7 mouse cellular contexts compared by ENCODE assay signal in genomic region chr1:192191322-192191639, GRCm38 (mm10). TPM values are rescaled to one million over a fixed set of nuclear protein-coding genes. Genes with fewer than 3 reads are reported as not detected.
DNase-seq lines count a peak whose midpoint lies in the region; ATAC-seq lines count a peak whose summit lies in the region.

No protein-coding gene starts in this region.

- 5% methylated on average over 13 of the region's 13 CpGs for WGBS in forebrain, embryonic 14.5 days
- 5% methylated on average over 13 of the region's 13 CpGs for WGBS in limb, embryonic 15.5 days

- no peaks in the 10 kb centered on the region for H3K36me3 ChIP-seq in forebrain, embryonic 14.5 days (ENCODE audit: control insufficient read depth, insufficient read depth, low read length)
- H3K36me3 ChIP-seq in limb, embryonic 15.5 days, result no peaks in the 10 kb centered on the region

- no peaks in the 10 kb centered on the region for H3K9me3 ChIP-seq in forebrain, embryonic 14.5 days (replicated peaks; ENCODE audit: control insufficient read depth, low read length)
- H3K9me3 ChIP-seq in limb, embryonic 15.5 days, result no peaks in the 10 kb centered on the region

- no peaks in the 10 kb centered on the region for H3K4me1 ChIP-seq in forebrain, embryonic 14.5 days (ENCODE audit: control insufficient read depth, insufficient read depth, low read length)
- peaks cover 12% of the 10 kb centered on the region for H3K4me1 ChIP-seq in limb, embryonic 15.5 days

- H3K27me3 ChIP-seq in forebrain, embryonic 14.5 days (replicated peaks; ENCODE audit: control insufficient read depth, insufficient read depth, low read length), result peaks cover 13% of the 10 kb centered on the region
- H3K27me3 ChIP-seq in limb, embryonic 15.5 days, result peaks cover 47% of the 10 kb centered on the region

- no peak for ATAC-seq in forebrain, embryonic 14.5 days
- no peak for ATAC-seq in limb, embryonic 15.5 days (ENCODE audit: insufficient number of reproducible peaks, low FRiP score, low TSS enrichment, low read depth)

- H3K4me3 ChIP-seq in forebrain, embryonic 14.5 days (ENCODE audit: low read depth, low read length), result peak overlapping the region; percentile 50
- peak overlapping the region; percentile 53 for H3K4me3 ChIP-seq in limb, embryonic 15.5 days

- H3K4me2 ChIP-seq in forebrain, embryonic 14.5 days (ENCODE audit: low read length), result peak overlapping the region; percentile 86
- peak overlapping the region; percentile 96 for H3K4me2 ChIP-seq in limb, embryonic 15.5 days

- peak overlapping the region; percentile 68 for H3K9ac ChIP-seq in forebrain, embryonic 14.5 days (ENCODE audit: low read length)
- 0 out of 2 replicates have a peak overlapping the region, but pooled peaks have one; percentile 10 for H3K9ac ChIP-seq in limb, embryonic 15.5 days

- peak; percentile 23 to 38 for DNase-seq in layer of hippocampus, postnatal 10 days (ENCODE audit: low spot score in 2 of 2)
- no peak for DNase-seq in layer of hippocampus, adult 9-10 months (ENCODE audit: low spot score)
- DNase-seq in cerebellum, adult 9-10 months, result peak; percentile 75
- DNase-seq in forebrain, embryonic 14.5 days (ENCODE audit: low spot score), result no peak
- no peak for DNase-seq in Muller cell, postnatal 12 days (ENCODE audit: inconsistent ontology term)
- no peak for DNase-seq in adrenal gland, adult 8-10 months

- no peak overlapping the region for H3K27ac ChIP-seq in forebrain, embryonic 14.5 days (ENCODE audit: low read depth, low read length)
- no peak overlapping the region for H3K27ac ChIP-seq in limb, embryonic 15.5 days

RNA-seq across cellular contexts. Expression of gene Kcnh1, which starts 0.7 kb away (rescaled TPM):
- total RNA-seq in layer of hippocampus, postnatal 10 days (2021), result 10 to 100 TPM; 15.3 to 16.2 TPM
- polyA plus RNA-seq in forebrain, embryonic 14.5 days (2014; fragmentation: Nextera tagmentation; extraction: Ambion mirVana), result 0.88 and 1.3 TPM in 2 replicates
- 0.35 and 0.61 TPM in 2 replicates for polyA plus RNA-seq in limb, embryonic 15.5 days (2015; fragmentation: Nextera tagmentation; extraction: Ambion mirVana)
- under 1 TPM; 0.06 to 0.62 (median 0.28) TPM for total RNA-seq in adrenal gland, adult 8-10 months (2022)

RNA-seq across cellular contexts. Expression of gene Rcor3, which starts 53.4 kb away (rescaled TPM):
- total RNA-seq in layer of hippocampus, postnatal 10 days (2021), result 10 to 100 TPM; 53.0 to 60.4 TPM
- polyA plus RNA-seq in forebrain, embryonic 14.5 days (2014; fragmentation: Nextera tagmentation; extraction: Ambion mirVana), result 20.1 and 25.1 TPM in 2 replicates
- 33.1 and 33.8 TPM in 2 replicates for polyA plus RNA-seq in limb, embryonic 15.5 days (2015; fragmentation: Nextera tagmentation; extraction: Ambion mirVana)
- 10 to 100 TPM; 22.5 to 35.7 (median 28.8) TPM for total RNA-seq in adrenal gland, adult 8-10 months (2022)

Comparison
In these comparisons a context has a peak if more than half of its experiments do, and no peak if none do; other contexts are left out.
1. DNase-seq: peak in layer of hippocampus, postnatal 10 days (2 of 2) and cerebellum, adult 9-10 months (single experiment); none in layer of hippocampus, adult 9-10 months (single experiment), forebrain, embryonic 14.5 days (single experiment), Muller cell, postnatal 12 days (single experiment) and adrenal gland, adult 8-10 months (single experiment).
2. RNA of gene Kcnh1, which starts 0.7 kb away (total RNA-seq): 15.3 to 16.2 TPM in layer of hippocampus, postnatal 10 days; 0.06 to 0.62 TPM in adrenal gland, adult 8-10 months; every median in the first group is over 10 times any median in the second.